Mouse (Mus musculus) left cerebral cortex, adult 2 months (tissue): ENCODE measurements around the gene Mgrn1. TPM values are rescaled to one million over a fixed set of nuclear protein-coding genes. Genes with fewer than 3 reads are reported as not detected.

Source experiments
- DNase-seq, 2 experiments: peaks; one replicate each; pipeline ENCODE4 v3.0.0; 2021 to 2022; ENCODE audit warnings: low spot score in 2 of 2, mixed read lengths in 1 of 2; ENCODE audit errors: extremely low spot score in 1 of 2
- H3K27ac ChIP-seq: fragments of 200-600 bp; 2 replicates; pipeline ENCODE4 v1.8.1; 2022
- H3K4me3 ChIP-seq: fragments of 200-600 bp; 2 replicates; pipeline ENCODE4 v1.8.1; 2022
- CTCF ChIP-seq: fragments of 200-600 bp; IDR thresholded peaks from 2 replicates; pipeline ENCODE4 v1.8.1; 2022; ENCODE audit warnings: antibody characterized with exemption, mild to moderate bottlenecking, moderate library complexity
- intact Hi-C: fragments of 180-260 bp; cut with DNase I; formaldehyde crosslinking; loops from one replicate; pipeline ENCODE4 v1.15.1; 2025
- total RNA-seq, 2 experiments: library from RNA; stranded (reverse); gene quantifications; 2 replicates each; pipeline ENCODE4 v1.2.3; 2021

The Mgrn1 gene
- total RNA-seq, 2 experiments from 2014 or later, result 208 to 211 TPM

GRCm38 (mm10) chr16:4956609-4957008 is 70.6 kb downstream of the Mgrn1 start:
- intact Hi-C loops, result no loop called here
- DNase-seq, result no peak
- Histone ChIP-seq H3K27ac (peak overlapping the region; percentile 64), H3K4me3 (no peak overlapping the region)
- TF ChIP-seq CTCF, result no peak

DNA sequence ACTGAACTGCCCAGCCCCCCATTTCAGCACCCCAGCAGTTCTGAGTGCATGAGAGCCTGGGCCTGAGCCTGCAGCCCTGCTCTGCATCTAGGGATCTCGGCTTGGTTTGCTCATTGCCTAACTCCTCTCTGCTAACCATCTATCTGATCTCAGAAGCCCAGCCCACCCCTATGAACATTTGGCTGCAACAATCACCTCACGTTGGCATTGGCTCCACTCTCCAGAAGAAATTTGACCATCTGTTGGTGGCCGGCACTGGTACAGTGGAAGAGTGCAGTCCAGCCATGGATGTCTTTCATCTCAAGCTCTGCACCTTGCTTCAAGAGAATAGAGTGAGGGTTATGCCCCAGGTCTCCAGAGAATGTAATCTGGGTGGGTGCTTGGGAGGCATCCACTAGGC is 71.4 kb downstream of the Mgrn1 start:
- no peak for DNase-seq
- intact Hi-C loops, result no loop called here
- H3K27ac ChIP-seq, result peak overlapping the region; percentile 64
- TF ChIP-seq CTCF, result no peak
- H3K4me3 ChIP-seq, result no peak overlapping the region

DNA sequence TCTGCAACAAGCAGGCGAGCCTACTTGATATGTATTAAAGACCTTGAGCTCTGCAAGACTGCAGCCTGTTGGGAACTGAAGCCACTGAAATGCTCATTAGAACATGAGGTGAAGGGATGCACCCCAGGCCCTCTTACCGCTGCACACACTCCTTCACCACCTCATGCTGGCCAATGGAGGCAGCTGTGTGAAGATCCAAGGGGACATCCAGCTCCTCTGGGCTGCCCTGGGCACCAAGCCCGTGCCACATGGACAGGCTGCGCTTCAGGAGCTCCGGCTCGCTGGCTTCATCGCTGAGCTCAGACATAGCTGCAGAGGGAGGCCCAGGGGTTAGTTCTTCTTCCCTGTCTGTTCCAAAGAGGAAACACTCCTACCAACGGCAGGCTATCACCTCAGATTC is 74.2 kb downstream of the Mgrn1 start:
- TF ChIP-seq CTCF, result no peak
- DNase-seq, result no peak
- Histone ChIP-seq H3K4me3 (no peak overlapping the region), H3K27ac (no peak overlapping the region)
- intact Hi-C loops, result no loop called here

- Histone ChIP-seq H3K27ac (peak overlapping the region; percentile 88), H3K4me3 (peak overlapping the region; percentile 88)
- no peak for TF ChIP-seq CTCF
- intact Hi-C loops, result no loop called here
- DNase-seq, result no peak
These were observed 77.3 kb downstream of the Mgrn1 start for GRCm38 (mm10) chr16:4963346-4963745.

DNA sequence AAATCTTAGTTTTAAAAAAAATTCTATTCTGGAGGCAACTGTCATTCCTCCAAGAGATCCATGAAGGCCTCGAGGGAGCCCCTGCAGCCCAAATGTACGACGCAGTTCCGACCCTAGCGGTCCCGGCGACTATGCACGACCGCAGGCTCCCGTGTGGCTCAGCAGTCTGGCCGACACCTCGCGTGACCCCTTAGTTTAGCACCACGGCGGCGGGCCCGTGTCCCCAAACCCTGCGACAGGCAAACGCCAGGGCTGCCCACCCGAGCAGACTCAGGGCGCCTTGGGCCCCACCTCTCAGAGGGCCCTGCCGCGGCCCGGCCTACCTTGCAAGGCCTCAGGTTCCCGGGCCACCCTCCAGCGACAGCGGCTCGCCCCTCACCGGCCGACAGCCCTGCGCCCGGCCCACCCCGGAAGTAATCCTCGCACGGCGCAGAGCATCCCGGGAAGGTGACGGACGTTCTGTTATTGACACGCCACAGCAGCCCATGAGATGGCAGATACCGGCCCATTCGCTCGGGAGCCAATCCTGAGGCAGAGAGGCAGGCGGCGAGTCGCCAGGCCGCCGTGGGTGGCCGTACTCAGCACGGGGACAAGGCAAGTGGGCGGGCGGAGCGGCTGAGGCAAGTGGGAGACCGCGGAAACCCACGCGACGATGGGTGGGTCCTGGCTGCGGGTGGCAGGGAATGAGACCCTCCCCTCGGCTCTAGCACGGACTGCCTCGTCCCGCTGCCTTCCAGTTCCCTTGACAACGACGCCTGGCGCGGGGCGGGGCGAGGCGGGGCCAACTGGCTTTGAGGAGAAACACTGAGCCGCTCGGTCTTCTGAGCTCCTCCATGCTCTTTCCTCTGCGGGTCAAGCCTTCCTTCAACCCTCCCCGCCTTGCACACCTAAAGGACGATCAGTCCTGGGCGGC is 78.0 kb downstream of the Mgrn1 start, which contains the start of gene Anks3:
Anks3 (minus strand) TSS at position 409 of the 913 bp plus-strand sequence.
- intact Hi-C loops, result loop anchor here (1.0 to 2.0 kb wide), 2 partner anchors 49 to 84 kb away; partner anchors contain the start of genes Rogdi and Ubald1

DNA sequence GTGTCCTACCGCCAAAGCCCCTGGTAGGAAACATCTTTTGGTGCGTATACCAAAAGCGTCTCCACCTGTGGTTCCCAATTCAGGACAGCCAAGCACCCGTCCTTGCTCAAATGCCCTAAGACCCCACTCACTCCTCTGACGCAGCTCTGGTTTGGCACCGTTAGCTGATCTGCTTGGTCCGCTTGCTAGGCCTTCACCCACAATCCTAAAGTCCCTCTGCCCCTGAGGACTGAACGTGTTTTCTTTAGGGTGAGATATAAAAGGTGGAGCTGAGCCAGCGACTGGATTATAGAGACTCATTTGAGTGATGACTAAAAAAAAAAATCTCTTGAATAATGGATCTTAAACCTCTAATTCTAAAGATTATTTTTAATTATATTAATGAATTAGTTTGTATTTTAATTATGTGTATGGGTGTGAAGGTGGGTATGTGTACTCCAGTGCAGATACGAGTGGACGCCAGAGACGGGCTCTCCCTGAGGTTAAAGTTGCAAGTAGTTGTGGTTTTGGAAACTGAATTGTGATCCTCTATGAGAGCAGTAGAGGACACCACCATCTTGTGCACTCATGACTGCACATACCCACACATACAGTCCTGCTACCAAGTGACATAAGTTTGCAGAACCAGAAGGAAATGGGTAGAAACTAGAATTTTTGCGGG is 78.8 kb downstream of the Mgrn1 start:
- intact Hi-C loops, result loop anchor here (1.0 to 2.0 kb wide), 2 partner anchors 48 to 85 kb away; partner anchors contain the start of genes Rogdi and Ubald1
- no peak for TF ChIP-seq CTCF
- no peak for DNase-seq
- Histone ChIP-seq H3K27ac (peak overlapping the region; percentile 96), H3K4me3 (peak overlapping the region; percentile 88)

More for the DNA sequence above, 78.0 kb downstream of the Mgrn1 start, which contains the start of gene Anks3:
- Histone ChIP-seq H3K4me3 (peak within 1 kb of the TSS; percentile 88), H3K27ac (peak within 1 kb of the TSS; percentile 96)
- peak; percentile 99 for DNase-seq
- no peak for TF ChIP-seq CTCF

- no peak overlapping the region; the same call in 1 of the 2 replicates for H3K4me3 ChIP-seq
- no peak for DNase-seq
- peak overlapping the region; percentile 24; the same call in 1 of the 2 replicates for H3K27ac ChIP-seq
- no peak for TF ChIP-seq CTCF
- intact Hi-C loops, result loop anchor here (2.0 kb wide), 1 partner anchor 47 kb away; the partner anchor contains the start of gene Rogdi
These were observed 79.5 kb downstream of the Mgrn1 start for GRCm38 (mm10) chr16:4965392-4966129.

DNA sequence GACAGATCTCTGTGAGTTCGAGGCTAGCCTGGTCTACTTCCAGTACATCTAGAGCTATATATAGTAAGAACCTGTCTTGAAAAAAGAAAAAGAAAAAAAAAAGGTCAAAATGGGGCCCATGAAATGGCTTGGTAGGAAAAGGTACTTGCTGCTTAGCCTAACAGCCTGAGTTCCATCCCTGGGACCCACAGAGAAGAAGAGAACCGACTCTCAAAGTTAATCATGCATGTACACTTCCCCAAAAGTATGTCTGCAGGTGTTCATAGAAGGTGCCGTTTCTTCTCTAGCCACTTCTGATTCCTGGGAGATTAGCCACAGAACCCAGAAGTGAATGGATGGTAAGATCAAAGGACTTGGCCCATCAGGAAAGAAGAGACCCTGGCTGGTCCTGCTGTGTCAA is 82.4 kb downstream of the Mgrn1 start:
- Histone ChIP-seq H3K27ac (no peak overlapping the region), H3K4me3 (no peak overlapping the region)
- intact Hi-C loops, result no loop called here
- no peak for TF ChIP-seq CTCF
- no peak for DNase-seq

GRCm38 (mm10) chr16:4969055-4969843 is 83.2 kb downstream of the Mgrn1 start:
- Histone ChIP-seq H3K4me3 (no peak overlapping the region), H3K27ac (no peak overlapping the region)
- DNase-seq, result no peak
- TF ChIP-seq CTCF, result no peak
- intact Hi-C loops, result no loop called here

GRCm38 (mm10) chr16:4971626-4972025 is 85.6 kb downstream of the Mgrn1 start:
- intact Hi-C loops, result no loop called here
- TF ChIP-seq CTCF, result no peak
- no peak overlapping the region for H3K27ac ChIP-seq
- no peak overlapping the region for H3K4me3 ChIP-seq
- DNase-seq, result no peak

DNA sequence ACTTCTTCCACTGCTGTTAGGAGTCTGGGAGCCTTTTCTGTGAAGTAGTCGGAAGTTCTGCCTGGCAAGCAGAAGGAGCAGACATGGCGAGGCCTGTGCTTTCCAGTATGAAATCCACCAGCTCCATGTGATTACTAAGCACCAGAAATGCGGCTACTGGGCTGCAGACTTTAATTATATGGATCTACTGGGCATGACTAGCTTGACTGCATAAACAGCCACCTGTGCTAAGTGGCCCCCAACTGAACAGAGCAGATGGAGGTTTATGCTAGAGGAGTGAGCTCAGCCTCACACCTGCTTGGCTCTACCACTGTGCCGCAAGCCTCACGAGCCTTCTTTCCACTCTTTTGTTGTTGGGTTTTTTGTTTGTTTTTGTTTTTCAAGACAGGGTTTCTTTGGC is 88.5 kb downstream of the Mgrn1 start:
- no peak for TF ChIP-seq CTCF
- no peak for DNase-seq
- intact Hi-C loops, result no loop called here
- Histone ChIP-seq H3K27ac (no peak overlapping the region), H3K4me3 (no peak overlapping the region)
